Mouse (Mus musculus): ENCODE measurements around the gene Man1b1. TPM values are rescaled to one million over a fixed set of nuclear protein-coding genes. Genes with fewer than 3 reads are reported as not detected.

Man1b1 gene
- polyA plus RNA-seq, 1 experiment from 2014 or later = 15.7 TPM

DNA sequence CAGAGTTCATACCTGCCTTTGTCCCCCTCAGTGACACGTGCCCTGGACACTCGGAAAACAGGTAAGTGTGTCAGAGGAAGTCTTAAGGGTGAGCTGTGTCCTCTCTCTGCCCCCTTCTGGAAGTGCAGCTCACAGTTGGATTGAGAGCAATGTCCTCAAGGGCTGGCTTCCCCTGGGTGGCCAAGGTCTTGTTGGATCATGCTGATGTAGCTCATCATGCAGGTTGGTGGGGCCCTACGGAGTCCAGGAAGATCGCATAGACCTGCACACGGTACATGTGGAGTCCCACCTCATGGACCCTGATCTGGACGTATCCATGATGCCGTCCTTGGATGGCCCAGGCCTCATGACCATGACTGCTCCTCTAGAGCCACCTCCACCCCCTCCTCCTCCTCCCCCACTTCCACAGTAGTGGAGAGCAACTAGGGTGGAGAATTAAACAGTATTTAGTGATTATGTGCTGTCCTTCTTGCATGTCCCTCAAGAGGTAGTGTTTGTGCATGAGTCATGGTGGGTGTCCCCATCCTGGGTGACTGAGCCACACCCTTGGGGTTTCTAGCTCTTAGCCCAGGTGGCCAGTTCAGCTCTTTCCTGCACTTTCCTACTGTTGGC, 43.3 kb upstream of the Man1b1 start:
- Histone ChIP-seq H3K27ac (ENCODE audit: low read depth) (no peak overlapping the region), H3K36me3 (replicated peaks; ENCODE audit: insufficient read depth, low read length) (peaks cover 14% of the 10 kb centered on the region), H3K9me3 (ENCODE audit: low read length) (no peaks in the 10 kb centered on the region), H3K4me2 (ENCODE audit: low read depth, low read length) (no peak overlapping the region), H3K4me1 (ENCODE audit: insufficient read depth) (peaks cover 12% of the 10 kb centered on the region), H3K9ac (replicated peaks) (no peak overlapping the region), H3K4me3 (ENCODE audit: low read depth, low read length) (no peak overlapping the region), H3K27me3 (ENCODE audit: insufficient read depth, low read length) (peaks cover 49% of the 10 kb centered on the region)
- 62% methylated on average over 7 of the region's 7 CpGs for WGBS (ENCODE audit: insufficient replicate concordance)
- DNase-seq (no peak), ATAC-seq (no peak)
- no peak for TF ChIP-seq EP300 (IDR thresholded peaks at IDR 0.05; ENCODE audit: low read depth)
- no peak for TF ChIP-seq CTCF (IDR thresholded peaks at IDR 0.05; ENCODE audit: low read depth)

DNA sequence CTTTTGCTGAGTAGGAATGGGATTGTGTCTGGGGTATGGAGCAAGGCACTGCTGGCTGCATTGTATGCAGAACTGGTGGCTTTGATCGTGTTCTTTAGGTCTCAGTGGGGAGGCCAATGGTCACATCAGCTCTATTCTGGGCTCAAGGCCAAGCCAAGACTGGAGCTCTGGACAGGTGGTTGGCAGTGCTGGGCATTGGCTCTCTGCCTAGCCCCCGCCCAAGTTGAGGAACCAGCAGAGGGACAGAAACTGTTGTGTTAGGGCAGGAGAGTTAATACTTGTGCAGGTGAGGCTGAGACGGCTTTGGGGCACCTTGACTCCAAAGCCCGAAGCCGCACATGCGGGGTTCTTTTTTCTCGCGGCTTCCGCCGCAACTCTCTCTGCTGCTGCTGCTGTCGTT, 42.5 kb upstream of the Man1b1 start, which contains the start of gene Lrrc26:
Lrrc26 (plus strand) TSS at position 265 of the 400 bp plus-strand sequence.
- WGBS (ENCODE audit: insufficient replicate concordance) = 11% methylated on average over 11 of the region's 11 CpGs
- Histone ChIP-seq H3K9me3 (ENCODE audit: low read length) (no peaks in the 10 kb centered on the region), H3K4me1 (ENCODE audit: insufficient read depth) (peaks cover 12% of the 10 kb centered on the region), H3K4me3 (ENCODE audit: low read depth, low read length) (no peak within 1 kb of the TSS), H3K27ac (ENCODE audit: low read depth) (no peak within 1 kb of the TSS), H3K27me3 (ENCODE audit: insufficient read depth, low read length) (peaks cover 49% of the 10 kb centered on the region), H3K9ac (replicated peaks) (no peak within 1 kb of the TSS), H3K4me2 (ENCODE audit: low read depth, low read length) (0 out of 2 replicates have a peak within 1 kb of the TSS, but pooled peaks have one; percentile 7), H3K36me3 (replicated peaks; ENCODE audit: insufficient read depth, low read length) (peaks cover 8% of the 10 kb centered on the region)
- ATAC-seq (no peak), DNase-seq (no peak)
- TF ChIP-seq EP300 (IDR thresholded peaks at IDR 0.05; ENCODE audit: low read depth) = no peak
- TF ChIP-seq CTCF (IDR thresholded peaks at IDR 0.05; ENCODE audit: low read depth) = no peak

DNA sequence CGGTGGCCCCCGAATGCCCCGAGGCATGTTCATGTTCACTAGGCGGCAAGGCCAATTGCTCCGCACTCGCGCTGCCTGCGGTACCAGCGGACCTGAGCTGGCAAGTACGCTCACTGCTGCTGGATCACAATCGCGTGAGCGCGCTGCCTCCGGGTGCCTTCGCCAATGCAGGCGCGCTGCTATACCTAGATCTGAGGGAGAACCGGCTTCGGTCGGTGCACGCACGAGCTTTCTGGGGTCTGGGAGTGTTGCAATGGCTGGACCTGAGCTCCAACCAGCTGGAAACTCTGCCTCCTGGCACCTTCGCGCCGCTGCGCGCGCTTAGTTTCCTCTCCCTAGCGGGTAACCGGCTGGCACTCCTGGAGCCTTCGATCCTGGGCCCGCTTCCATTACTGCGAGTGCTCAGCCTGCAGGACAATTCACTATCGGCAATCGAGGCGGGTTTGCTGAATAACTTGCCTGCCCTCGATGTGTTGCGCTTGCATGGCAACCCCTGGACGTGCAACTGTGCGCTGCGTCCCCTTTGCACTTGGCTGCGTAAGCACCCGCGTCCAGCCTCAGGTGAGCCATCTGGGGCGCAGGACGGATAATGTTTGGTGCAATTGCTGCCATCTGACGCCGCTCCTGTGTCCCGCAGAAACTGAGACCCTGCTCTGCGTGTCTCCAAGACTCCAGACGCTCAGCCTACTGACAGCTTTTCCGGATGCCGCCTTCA, 41.9 kb upstream of the Man1b1 start:
- H3K4me3 ChIP-seq (ENCODE audit: low read depth, low read length) = no peak overlapping the region
- peaks cover 3% of the 10 kb centered on the region; the same call in 1 of the 2 replicates for H3K36me3 ChIP-seq (replicated peaks; ENCODE audit: insufficient read depth, low read length)
- no peaks in the 10 kb centered on the region for H3K9me3 ChIP-seq (ENCODE audit: low read length)
- H3K27ac ChIP-seq (ENCODE audit: low read depth) = no peak overlapping the region
- 3% methylated on average over 54 of the region's 54 CpGs for WGBS (ENCODE audit: insufficient replicate concordance)
- DNase-seq = no peak
- TF ChIP-seq EP300 (IDR thresholded peaks at IDR 0.05; ENCODE audit: low read depth) (no peak), CTCF (IDR thresholded peaks at IDR 0.05; ENCODE audit: low read depth) (no peak)
- no peak overlapping the region for H3K9ac ChIP-seq (replicated peaks)
- H3K27me3 ChIP-seq (ENCODE audit: insufficient read depth, low read length) = peaks cover 49% of the 10 kb centered on the region
- no peak for ATAC-seq
- H3K4me1 ChIP-seq (ENCODE audit: insufficient read depth) = peaks cover 12% of the 10 kb centered on the region
- H3K4me2 ChIP-seq (ENCODE audit: low read depth, low read length) = 0 out of 2 replicates have a peak overlapping the region, but pooled peaks have one; percentile 7

DNA sequence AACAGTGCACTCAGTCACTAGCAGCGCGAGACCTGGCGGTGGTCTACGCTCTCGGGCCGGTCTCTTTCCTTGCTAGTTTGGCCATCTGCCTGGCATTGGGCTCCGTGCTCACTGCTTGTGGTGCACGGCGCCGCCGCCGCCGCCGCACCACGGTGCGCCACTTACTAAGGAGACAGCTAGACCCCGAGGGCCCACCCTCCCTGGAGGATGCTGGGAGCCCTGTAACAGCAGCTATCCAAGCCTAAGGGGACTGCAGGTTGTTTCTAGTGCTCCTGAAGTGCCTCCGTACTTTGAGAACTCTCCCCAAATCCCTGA, 41.4 kb upstream of the Man1b1 start:
- H3K4me2 ChIP-seq (ENCODE audit: low read depth, low read length) = no peak overlapping the region
- no peak for ATAC-seq

DNA sequence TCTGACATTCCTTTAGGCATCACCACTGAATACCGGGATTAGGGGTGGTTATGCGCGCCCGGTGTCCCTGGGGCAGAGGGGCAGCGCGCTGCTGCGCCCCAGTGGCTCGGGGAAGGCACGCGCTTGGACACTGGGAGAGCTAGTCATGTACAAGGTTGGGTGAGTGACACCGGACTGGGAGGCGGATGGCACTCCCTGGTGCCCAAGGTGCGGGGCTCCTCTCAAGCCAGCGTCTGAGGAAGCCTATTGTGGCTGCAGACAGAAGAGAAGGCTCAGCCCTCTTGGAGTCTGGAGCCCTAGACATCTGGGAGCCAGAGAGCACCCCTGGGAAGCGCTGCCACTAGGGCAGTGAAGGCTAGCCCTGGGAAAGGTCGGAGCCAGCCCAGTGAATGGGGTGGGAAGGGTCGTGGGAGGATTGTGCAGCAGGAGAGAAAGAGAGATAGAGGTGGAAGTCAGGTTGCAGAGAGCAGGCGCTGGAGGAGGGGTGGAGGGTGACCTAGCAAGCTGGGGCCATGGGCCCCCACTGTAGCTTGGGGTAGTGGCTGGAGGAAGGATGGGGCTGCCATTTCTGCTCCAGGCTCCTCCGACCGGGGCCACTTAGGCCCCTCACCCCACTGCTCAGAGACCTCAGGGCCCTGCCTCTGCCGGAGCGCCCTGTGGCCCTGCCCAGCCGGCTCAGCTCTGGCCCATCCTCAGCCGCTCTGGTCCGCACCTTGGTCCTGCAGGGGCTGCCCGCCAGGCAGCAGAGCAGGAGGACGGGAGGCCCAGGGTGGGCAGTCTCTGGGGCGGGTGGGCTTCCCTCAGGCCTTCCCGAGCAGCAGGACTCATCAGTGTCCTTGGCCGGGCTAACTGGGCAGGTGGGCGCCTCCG, 40.7 kb upstream of the Man1b1 start:
- ATAC-seq (no peak), DNase-seq (no peak)
- Histone ChIP-seq H3K27ac (ENCODE audit: low read depth) (no peak overlapping the region), H3K4me1 (ENCODE audit: insufficient read depth) (peaks cover 12% of the 10 kb centered on the region), H3K9ac (replicated peaks) (no peak overlapping the region), H3K4me3 (ENCODE audit: low read depth, low read length) (peak overlapping the region; percentile 36), H3K4me2 (ENCODE audit: low read depth, low read length) (no peak overlapping the region; the same call in 1 of the 2 replicates), H3K27me3 (ENCODE audit: insufficient read depth, low read length) (peaks cover 49% of the 10 kb centered on the region), H3K36me3 (replicated peaks; ENCODE audit: insufficient read depth, low read length) (no peaks in the 10 kb centered on the region), H3K9me3 (ENCODE audit: low read length) (no peaks in the 10 kb centered on the region)
- 9% methylated on average over 31 of the region's 32 CpGs for WGBS (ENCODE audit: insufficient replicate concordance)
- TF ChIP-seq CTCF (IDR thresholded peaks at IDR 0.05; ENCODE audit: low read depth) (no peak), EP300 (IDR thresholded peaks at IDR 0.05; ENCODE audit: low read depth) (no peak)

More for the DNA sequence above, 41.4 kb upstream of the Man1b1 start:
- Histone ChIP-seq H3K27ac (ENCODE audit: low read depth) (no peak overlapping the region), H3K9me3 (ENCODE audit: low read length) (no peaks in the 10 kb centered on the region), H3K27me3 (ENCODE audit: insufficient read depth, low read length) (peaks cover 49% of the 10 kb centered on the region), H3K4me1 (ENCODE audit: insufficient read depth) (peaks cover 12% of the 10 kb centered on the region), H3K36me3 (replicated peaks; ENCODE audit: insufficient read depth, low read length) (no peaks in the 10 kb centered on the region), H3K9ac (replicated peaks) (no peak overlapping the region), H3K4me3 (ENCODE audit: low read depth, low read length) (no peak overlapping the region)
- 3% methylated on average over 18 of the region's 18 CpGs for WGBS (ENCODE audit: insufficient replicate concordance)
- DNase-seq = no peak
- TF ChIP-seq EP300 (IDR thresholded peaks at IDR 0.05; ENCODE audit: low read depth) (no peak), CTCF (IDR thresholded peaks at IDR 0.05; ENCODE audit: low read depth) (no peak)

DNA sequence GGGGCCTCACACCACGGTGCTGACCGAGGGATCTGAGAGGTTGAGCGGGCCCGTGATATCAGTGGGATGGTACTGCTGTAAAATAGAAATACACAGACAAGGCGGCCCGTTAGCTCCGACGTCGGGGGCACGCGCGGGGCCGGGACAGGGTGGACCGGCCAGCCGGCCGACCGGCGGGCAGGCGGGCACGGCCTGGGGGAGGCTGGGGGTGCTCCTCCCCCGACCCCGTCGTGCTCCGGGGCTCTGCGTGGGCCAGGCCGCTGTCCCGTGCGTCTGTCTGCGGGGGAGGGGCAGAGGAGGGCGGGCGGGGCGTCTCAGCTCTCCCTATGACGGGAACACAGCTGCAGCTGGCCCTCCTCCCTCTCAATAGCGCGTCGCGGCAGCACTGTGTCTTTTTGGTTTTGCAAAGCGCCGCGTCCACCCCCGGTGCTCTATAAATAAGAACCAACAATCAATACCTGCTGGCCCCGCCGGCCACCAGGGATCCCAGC, 40.0 kb upstream of the Man1b1 start:
- peak overlapping the region; percentile 36 for H3K4me3 ChIP-seq (ENCODE audit: low read depth, low read length)
- H3K9ac ChIP-seq (replicated peaks) = no peak overlapping the region
- ATAC-seq = no peak
- H3K27me3 ChIP-seq (ENCODE audit: insufficient read depth, low read length) = peaks cover 53% of the 10 kb centered on the region
- H3K4me2 ChIP-seq (ENCODE audit: low read depth, low read length) = peak overlapping the region; percentile 65
- no peak for DNase-seq
- H3K9me3 ChIP-seq (ENCODE audit: low read length) = no peaks in the 10 kb centered on the region
- peaks cover 12% of the 10 kb centered on the region for H3K4me1 ChIP-seq (ENCODE audit: insufficient read depth)
- H3K36me3 ChIP-seq (replicated peaks; ENCODE audit: insufficient read depth, low read length) = no peaks in the 10 kb centered on the region
- WGBS (ENCODE audit: insufficient replicate concordance) = 4% methylated on average over 42 of the region's 43 CpGs
- TF ChIP-seq EP300 (IDR thresholded peaks at IDR 0.05; ENCODE audit: low read depth) = no peak
- TF ChIP-seq CTCF (IDR thresholded peaks at IDR 0.05; ENCODE audit: low read depth) = no peak
- H3K27ac ChIP-seq (ENCODE audit: low read depth) = no peak overlapping the region

Data from liver, postnatal 0 days (tissue).